Mouse (Mus musculus) left cerebral cortex, postnatal 25 days (tissue): ENCODE measurements around the gene Sdc3. TPM values are rescaled to one million over a fixed set of nuclear protein-coding genes. Genes with fewer than 3 reads are reported as not detected.

Experiments used
- DNase-seq, 2 experiments: peaks; one replicate each; pipeline ENCODE4 v3.0.0; 2022; ENCODE audit warnings: low spot score in 2 of 2, mixed read lengths in 1 of 2
- intact Hi-C: fragments of 180-260 bp; cut with DNase I; formaldehyde crosslinking; loops from one replicate; pipeline ENCODE4 v1.15.1; 2025
- total RNA-seq, 2 experiments: library from RNA; stranded (reverse); gene quantifications; 2 replicates each; pipeline ENCODE4 v1.2.3; 2021

Gene Sdc3
- total RNA-seq, 2 experiments from 2014 or later = 167 to 181 TPM

GRCm38 (mm10) chr4:130790180-130790579 lies 2.2 kb upstream of the Sdc3 start:
- DNase-seq = peak; percentile 85 to 88
- intact Hi-C loops = loop anchor here (1.0 to 10.0 kb wide), 3 partner anchors 88 to 1055 kb away; partner anchors contain the start of gene Mecr

DNA sequence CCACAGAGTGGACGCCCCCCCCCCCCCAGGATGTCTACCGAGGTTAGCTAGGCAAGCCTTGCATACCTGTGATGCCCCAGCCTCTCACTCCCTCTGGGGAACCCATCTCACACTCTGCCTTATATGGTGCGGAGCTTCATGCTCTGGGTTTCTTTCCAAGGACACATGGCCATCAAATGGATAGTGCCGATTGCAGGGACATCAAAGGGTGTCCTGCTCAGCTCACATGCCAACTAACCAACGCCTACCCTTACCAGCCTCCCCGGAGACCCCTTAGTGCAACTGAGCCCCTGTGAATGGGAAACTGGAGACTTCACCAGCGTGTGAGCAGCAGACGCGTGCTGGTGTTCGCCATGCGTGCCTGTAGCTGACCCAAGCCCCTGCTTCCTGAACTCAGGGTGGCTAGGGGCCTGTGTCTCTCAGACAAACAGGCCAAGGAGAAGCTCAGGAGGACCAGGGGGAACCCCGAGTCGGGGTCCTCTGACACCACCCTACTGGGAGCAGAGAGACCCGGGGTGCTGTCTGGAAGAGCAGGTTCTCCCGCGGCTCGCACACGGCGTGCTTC lies 444 bp upstream of the Sdc3 start:
- intact Hi-C loops = loop anchor here (10.0 kb wide), 1 partner anchor 1053 kb away; the partner anchor contains the start of gene Mecr
- peak in 1 of 2 experiments; percentile 56 for DNase-seq

GRCm38 (mm10) chr4:130793180-130793501 lies 804 bp downstream of the Sdc3 start:
- intact Hi-C loops = loop anchor here (10.0 kb wide), 1 partner anchor 1052 kb away; the partner anchor contains the start of gene Mecr
- DNase-seq = no peak

GRCm38 (mm10) chr4:130794771-130795170 lies 2.4 kb downstream of the Sdc3 start:
- intact Hi-C loops = loop anchor here (10.0 kb wide), 1 partner anchor 1050 kb away; the partner anchor contains the start of gene Mecr
- no peak for DNase-seq

GRCm38 (mm10) chr4:130795970-130796369 lies 3.6 kb downstream of the Sdc3 start:
- intact Hi-C loops = loop anchor here (10.0 kb wide), 1 partner anchor 1049 kb away; the partner anchor contains the start of gene Mecr
- DNase-seq = no peak

- no peak for DNase-seq
- intact Hi-C loops = loop anchor here (10.0 kb wide), 1 partner anchor 1047 kb away; the partner anchor contains the start of gene Mecr
These were observed 5.1 kb downstream of the Sdc3 start for GRCm38 (mm10) chr4:130797201-130798051.

DNA sequence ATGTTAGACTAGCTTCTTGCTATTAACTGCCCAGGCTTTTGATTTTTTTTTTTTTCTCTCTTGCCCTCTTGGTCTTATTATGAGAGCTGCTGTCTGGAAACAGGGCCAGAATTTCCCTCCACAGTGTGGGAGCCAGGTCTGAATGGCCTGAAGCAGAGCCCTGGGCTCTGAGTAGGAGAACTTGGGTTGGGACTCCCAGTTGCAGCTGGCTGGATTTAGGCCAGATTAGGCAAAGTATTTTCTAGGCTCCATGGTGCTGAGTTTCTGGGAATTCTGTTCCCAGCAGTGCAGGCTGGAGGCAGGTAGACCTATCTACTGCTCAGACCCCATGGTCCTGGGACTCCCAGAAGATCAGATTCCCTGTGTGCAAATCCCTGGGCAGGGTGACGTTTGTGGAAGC lies 6.1 kb downstream of the Sdc3 start:
- intact Hi-C loops = loop anchor here (10.0 kb wide), 1 partner anchor 1046 kb away; the partner anchor contains the start of gene Mecr
- no peak for DNase-seq

- no peak for DNase-seq
- intact Hi-C loops = loop anchor here (10.0 kb wide), 1 partner anchor 1046 kb away; the partner anchor contains the start of gene Mecr
These were observed 6.8 kb downstream of the Sdc3 start for GRCm38 (mm10) chr4:130799118-130799517.

- intact Hi-C loops = loop anchor here (10.0 kb wide), 1 partner anchor 1045 kb away; the partner anchor contains the start of gene Mecr
- no peak for DNase-seq
These were observed 7.2 kb downstream of the Sdc3 start for GRCm38 (mm10) chr4:130799582-130799981.

DNA sequence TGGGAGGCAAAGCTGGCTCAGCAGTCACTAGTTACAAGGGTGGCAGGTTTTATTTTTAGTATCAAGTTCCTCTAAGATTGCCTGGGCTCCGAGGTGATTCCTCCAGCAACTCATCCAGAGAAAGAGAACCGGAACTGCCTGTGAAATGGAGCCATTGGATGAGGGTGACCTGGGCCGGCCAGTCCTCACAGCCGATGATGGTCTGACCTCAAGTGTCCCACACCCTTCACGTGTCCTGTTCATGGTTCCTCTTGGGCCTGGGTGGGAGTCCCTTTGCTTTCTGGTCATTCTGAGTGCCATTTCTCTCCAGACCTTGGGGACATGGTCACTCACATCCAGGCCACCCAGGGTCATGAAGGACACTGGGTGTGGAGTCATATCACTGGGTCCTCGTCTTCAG lies 7.8 kb downstream of the Sdc3 start:
- intact Hi-C loops = no loop called here
- DNase-seq = no peak

DNA sequence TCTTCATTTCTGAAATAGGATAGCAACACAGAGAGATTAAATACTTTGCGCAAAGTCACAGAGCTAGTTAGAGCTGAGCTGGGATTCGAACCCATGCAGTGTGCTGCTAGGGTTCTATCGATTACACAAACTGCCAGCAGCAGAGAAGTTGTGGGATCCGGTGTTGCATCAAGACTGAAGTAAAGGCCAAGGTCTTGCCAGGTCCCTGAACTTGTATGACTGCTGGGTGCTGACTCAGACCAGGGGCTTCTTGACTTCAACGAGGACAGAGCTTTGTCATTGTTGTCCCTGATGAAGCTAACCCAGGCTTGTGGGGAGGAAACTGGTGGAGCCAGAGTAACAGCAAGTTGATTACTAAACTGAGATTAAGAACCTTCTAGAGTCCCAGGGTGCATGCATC lies 8.9 kb downstream of the Sdc3 start:
- intact Hi-C loops = no loop called here
- no peak for DNase-seq

DNA sequence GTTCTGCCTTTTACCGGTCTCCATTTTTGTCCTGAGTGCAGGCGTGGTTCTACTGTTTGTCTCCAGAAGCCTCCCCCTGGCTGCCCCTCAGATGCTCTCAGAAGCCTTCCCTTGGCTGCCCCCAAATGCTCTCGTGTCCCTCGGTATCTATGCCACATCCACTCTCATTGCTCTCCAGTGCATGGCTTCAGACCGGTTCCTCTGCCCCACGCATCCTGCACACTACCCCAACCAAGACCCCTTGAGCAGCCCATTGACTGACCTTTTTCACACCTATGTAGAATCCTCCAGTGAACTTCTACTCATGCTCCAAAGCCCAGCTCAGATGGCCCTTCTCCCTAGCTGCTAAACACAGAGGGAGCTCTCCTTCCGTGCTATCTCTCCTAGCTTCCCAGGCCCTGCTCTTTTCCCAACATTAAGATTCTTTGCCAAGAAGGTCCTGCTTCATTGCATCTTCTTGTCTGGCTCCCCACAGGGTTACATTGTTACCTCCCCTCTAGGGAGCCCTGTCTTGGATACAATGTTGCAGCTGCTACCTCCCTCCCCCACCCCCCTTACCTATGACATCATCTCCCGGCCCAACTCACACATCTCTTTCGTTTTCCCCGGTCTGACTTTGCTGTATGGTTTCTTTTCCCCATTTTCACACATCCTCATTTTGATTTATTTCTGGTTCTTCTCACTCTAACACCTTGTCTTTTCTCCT lies 9.4 kb downstream of the Sdc3 start:
- intact Hi-C loops = no loop called here
- no peak for DNase-seq

DNA sequence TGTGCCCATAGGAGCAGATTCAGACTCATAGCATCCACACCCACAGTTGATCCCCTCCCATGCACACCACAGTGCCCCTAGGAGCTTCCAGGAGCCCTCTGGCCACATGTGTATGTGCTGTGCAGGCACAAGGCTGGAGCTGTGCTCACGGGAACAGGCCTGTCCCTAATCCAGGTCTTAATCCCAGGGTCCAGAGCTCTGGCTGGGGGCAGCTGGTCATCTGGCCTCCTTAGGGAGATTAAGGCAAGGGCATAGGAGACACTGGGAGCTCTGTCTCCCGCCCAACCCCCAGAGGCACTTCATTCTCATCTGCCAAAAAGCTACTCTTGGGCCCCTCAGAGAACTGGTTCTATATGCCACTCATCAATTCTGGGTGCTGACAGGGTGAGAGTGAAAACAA lies 11.3 kb downstream of the Sdc3 start:
- intact Hi-C loops = no loop called here
- no peak for DNase-seq

- intact Hi-C loops = no loop called here
- DNase-seq = no peak
These were observed 12.0 kb downstream of the Sdc3 start for GRCm38 (mm10) chr4:130804292-130804691.

- peak; percentile 52 to 62 for DNase-seq
- intact Hi-C loops = no loop called here
These were observed 12.5 kb downstream of the Sdc3 start for GRCm38 (mm10) chr4:130804771-130805361.

DNA sequence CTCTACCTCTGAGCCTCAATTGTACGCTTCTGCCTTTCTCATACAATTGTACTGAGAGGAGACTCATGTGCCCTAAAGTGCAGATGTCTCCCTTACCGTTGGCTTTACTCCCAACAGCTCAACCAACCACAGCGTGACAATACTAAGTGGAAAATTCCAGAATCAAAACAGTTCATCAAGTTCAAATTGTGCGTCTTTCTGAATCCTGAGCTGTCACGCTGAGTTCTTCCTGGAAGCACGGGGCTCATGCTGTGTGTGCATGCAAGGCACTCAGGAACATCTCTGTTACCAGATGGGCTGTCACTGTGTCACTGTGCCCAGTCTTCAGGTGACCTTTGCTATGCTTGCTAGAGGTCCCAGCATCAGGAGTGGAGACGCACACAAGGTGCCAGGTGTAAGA lies 13.4 kb downstream of the Sdc3 start:
- intact Hi-C loops = no loop called here
- DNase-seq = no peak

- DNase-seq = no peak
- intact Hi-C loops = no loop called here
These were observed 14.4 kb downstream of the Sdc3 start for GRCm38 (mm10) chr4:130806746-130807145.

DNA sequence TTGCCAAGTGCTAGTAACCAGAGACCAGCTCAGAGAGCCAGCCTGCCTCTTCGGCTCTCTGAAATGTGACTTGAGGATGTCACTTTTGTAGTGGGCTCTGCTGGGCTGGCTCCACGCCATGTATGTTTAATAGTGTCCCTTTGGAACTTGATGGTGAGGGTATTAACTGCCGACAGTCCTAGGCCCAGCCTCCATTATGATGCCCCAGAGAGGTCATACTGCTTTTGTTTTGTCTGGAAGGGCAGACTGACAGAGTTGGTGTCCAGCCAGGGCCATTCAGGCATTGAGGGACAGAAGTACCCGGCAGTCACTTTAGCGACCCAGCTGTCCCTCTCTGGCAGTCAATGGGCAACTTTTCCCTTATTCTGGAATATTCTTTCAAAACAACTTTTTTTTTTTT lies 17.4 kb downstream of the Sdc3 start:
- intact Hi-C loops = no loop called here

DNA sequence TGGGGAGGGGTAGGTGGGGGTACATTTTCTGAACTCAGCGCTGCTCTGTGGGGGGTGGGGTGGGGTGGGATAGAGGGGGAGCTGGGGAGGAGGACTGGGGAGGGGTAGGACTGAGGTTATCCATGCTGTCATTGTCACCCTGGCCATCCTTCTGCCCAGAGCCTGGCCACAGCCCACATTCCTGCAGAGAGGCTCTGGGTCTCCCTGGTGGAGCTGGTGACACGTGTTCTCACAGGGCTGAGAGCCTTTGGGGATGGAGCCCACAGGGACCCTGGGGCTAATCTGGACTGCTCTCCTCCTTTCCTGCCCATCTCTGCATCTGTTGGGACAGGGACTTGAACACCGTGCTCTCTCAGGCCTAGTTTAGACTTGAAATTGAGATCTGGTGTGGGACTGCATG lies 18.5 kb downstream of the Sdc3 start:
- intact Hi-C loops = no loop called here
- no peak for DNase-seq

More for the DNA sequence above, 17.4 kb downstream of the Sdc3 start:
- no peak for DNase-seq

GRCm38 (mm10) chr4:130811385-130811784 lies 19.0 kb downstream of the Sdc3 start:
- intact Hi-C loops = no loop called here
- DNase-seq = peak in 1 of 2 experiments; percentile 33
